Mouse (Mus musculus): ENCODE measurements around the gene Dennd2d. TPM values are rescaled to one million over a fixed set of nuclear protein-coding genes. Genes with fewer than 3 reads are reported as not detected.

Dennd2d gene
- polyA plus RNA-seq, 1 experiment from 2014 or later: 1.8 TPM

DNA sequence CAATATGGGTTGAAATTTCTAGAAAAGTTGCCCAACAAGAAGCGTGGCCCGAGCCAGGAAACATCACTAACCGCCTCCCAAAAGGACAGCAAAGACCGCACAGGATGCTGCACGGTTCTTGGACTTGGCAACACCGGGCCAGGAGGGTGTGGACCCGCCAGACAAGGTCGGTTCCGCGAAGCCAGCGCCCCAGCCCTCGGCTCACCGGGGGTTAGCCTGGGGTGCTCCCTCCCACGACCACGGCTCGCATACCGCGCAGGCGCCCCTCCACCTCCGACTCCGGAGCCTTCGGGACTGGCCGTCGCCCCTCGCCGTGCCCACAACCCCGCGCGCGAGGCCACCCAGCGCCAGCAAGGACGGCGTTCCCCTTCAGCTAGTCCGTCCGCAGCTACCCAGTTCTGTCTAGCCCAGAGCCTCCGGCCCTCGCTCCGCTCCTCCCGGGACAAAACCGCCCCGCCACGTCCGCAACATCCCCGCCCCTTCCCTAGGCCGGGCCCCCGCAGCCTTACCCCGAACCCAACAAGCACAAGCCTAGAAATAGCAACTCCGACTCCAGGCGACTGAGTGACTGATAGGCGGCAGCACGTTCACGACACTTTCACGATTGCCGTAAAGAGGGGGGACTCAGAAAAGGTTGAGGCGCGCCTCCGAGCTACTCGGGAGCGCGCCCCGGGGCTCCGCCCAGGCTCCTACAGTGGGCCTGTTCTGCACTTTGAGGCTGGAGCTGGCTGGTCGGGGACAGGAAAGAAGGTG lies 65.1 kb downstream of the Dennd2d start, which contains the start of the genes Dram2 and Cept1:
Gene Dram2 (plus strand): TSS at position 628 of the 753 bp plus-strand sequence.
Gene Cept1 (minus strand): TSS at position 632 of the 753 bp plus-strand sequence.
- under 1% methylated on average over 62 of the region's 63 CpGs for WGBS
- peaks cover 13% of the 10 kb centered on the region for H3K4me1 ChIP-seq (replicated peaks)
- no peaks in the 10 kb centered on the region for H3K27me3 ChIP-seq
- H3K9me3 ChIP-seq: no peaks in the 10 kb centered on the region
- peak within 1 kb of the TSS; percentile 57 for H3K4me2 ChIP-seq
- H3K9ac ChIP-seq (replicated peaks): peak within 1 kb of the TSS; percentile 85
- peak within 1 kb of the TSS; percentile 79 for H3K4me3 ChIP-seq (replicated peaks)
- peak; percentile 98 for ATAC-seq (ENCODE audit: insufficient number of reproducible peaks, insufficient read depth, low FRiP score, low TSS enrichment, low read depth)
- peak within 1 kb of the TSS; percentile 98 for H3K27ac ChIP-seq
- peaks cover 4% of the 10 kb centered on the region; the same call in 1 of the 2 replicates for H3K36me3 ChIP-seq

DNA sequence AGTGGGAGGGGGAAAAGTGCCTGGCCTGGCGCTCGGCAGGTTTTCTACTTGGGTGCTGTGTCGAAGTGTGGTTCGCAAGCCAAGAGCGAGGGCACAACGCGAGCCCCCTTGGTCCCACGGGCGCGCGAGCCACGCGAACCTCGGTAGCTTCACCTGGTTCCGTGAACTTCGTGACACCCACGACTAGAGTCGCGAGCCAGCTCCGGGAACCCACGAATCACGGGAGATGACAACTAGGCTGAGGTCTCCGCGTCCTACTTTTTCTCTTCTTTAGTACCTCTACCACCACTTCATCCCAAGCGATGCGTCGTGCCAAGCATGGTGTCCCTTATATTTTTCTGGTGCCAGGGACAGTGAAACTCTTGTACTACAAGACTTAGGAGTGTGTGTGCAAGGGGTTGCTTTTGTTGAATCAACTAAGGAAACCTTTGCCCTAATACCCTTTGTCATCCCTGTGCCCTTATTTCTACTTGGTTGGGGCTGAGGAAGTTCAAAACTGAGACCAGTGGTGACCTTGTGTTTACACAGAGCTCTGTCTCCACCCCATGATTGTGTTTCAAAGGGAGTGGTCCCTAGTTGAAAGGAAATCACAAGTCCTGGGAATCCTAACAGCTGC lies 65.8 kb downstream of the Dennd2d start:
- H3K27me3 ChIP-seq: no peaks in the 10 kb centered on the region
- H3K36me3 ChIP-seq: peaks cover 8% of the 10 kb centered on the region; the same call in 1 of the 2 replicates
- H3K4me2 ChIP-seq: peak overlapping the region; percentile 57
- peak overlapping the region; percentile 79 for H3K4me3 ChIP-seq (replicated peaks)
- under 1% methylated on average over 27 of the region's 27 CpGs for WGBS
- peak overlapping the region; percentile 85 for H3K9ac ChIP-seq (replicated peaks)
- H3K4me1 ChIP-seq (replicated peaks): peaks cover 13% of the 10 kb centered on the region
- no peaks in the 10 kb centered on the region for H3K9me3 ChIP-seq
- ATAC-seq (ENCODE audit: insufficient number of reproducible peaks, insufficient read depth, low FRiP score, low TSS enrichment, low read depth): no peak; the same call in none of the 2 replicates
- H3K27ac ChIP-seq: peak overlapping the region; percentile 98

DNA sequence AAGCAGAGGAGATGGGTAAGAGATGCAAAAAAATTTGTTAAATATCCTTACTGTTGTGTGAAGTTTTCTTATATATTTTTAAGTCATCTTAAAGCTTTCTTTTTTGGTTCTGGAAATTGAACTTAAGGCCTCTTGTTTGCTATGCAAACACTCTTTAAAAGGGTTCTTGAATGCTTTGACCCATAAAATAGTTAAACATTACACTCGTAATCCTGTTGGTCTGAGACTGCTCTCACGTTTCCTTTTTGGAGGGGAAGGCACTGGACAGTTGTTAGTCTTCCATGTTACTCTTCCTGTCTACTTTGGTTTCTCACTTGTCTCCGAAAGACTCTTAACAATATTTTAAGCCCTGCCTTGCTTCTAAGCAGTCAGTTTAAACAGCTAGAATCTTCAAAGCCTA lies 66.8 kb downstream of the Dennd2d start:
- no peaks in the 10 kb centered on the region for H3K27me3 ChIP-seq
- no peak overlapping the region for H3K9ac ChIP-seq (replicated peaks)
- WGBS: 55% methylated on average over 3 of the region's 3 CpGs
- peaks cover 17% of the 10 kb centered on the region for H3K36me3 ChIP-seq
- H3K27ac ChIP-seq: no peak overlapping the region
- peaks cover 13% of the 10 kb centered on the region for H3K4me1 ChIP-seq (replicated peaks)
- ATAC-seq (ENCODE audit: insufficient number of reproducible peaks, insufficient read depth, low FRiP score, low TSS enrichment, low read depth): no peak
- H3K4me2 ChIP-seq: peak overlapping the region; percentile 57; the same call in 1 of the 2 replicates
- no peaks in the 10 kb centered on the region for H3K9me3 ChIP-seq
- H3K4me3 ChIP-seq (replicated peaks): no peak overlapping the region

Other genes with a start within 250 kb of the Dennd2d start
- gene Chil6, start 76.2 kb upstream of the Dennd2d start, polyA plus RNA-seq (2016; fragmentation: Nextera tagmentation; extraction: Ambion mirVana): not detected in 2 replicates
- 39.6 and 40.2 TPM in 2 replicates for gene Dram2, start 65.4 kb downstream of the Dennd2d start, polyA plus RNA-seq (2016; fragmentation: Nextera tagmentation; extraction: Ambion mirVana)
- 50.6 and 53.9 TPM in 2 replicates for gene Cept1, start 65.4 kb downstream of the Dennd2d start, polyA plus RNA-seq (2016; fragmentation: Nextera tagmentation; extraction: Ambion mirVana)
- gene Lrif1, start 202.6 kb downstream of the Dennd2d start, polyA plus RNA-seq (2016; fragmentation: Nextera tagmentation; extraction: Ambion mirVana): 14.4 and 15.8 TPM in 2 replicates

Measured in limb, embryonic 12.5 days (tissue).